Mouse (Mus musculus) left cerebral cortex, adult 2 months (tissue): ENCODE measurements at regions not wholly inside any gene's neighbourhood (a gene's known extent, or its start where the extent isn't known, plus 50 kb on each side); places are given as distances from the start of the nearest gene placed in this dataset.

ENCODE experiments used
- DNase-seq, 2 experiments: peaks; one replicate each; pipeline ENCODE4 v3.0.0; 2021 to 2022; ENCODE audit warnings: low spot score in 2 of 2, mixed read lengths in 1 of 2; ENCODE audit errors: extremely low spot score in 1 of 2
- H3K27ac ChIP-seq: fragments of 200-600 bp; 2 replicates; pipeline ENCODE4 v1.8.1; 2022
- H3K4me3 ChIP-seq: fragments of 200-600 bp; 2 replicates; pipeline ENCODE4 v1.8.1; 2022
- CTCF ChIP-seq: fragments of 200-600 bp; IDR thresholded peaks from 2 replicates; pipeline ENCODE4 v1.8.1; 2022; ENCODE audit warnings: antibody characterized with exemption, mild to moderate bottlenecking, moderate library complexity
- intact Hi-C: fragments of 180-260 bp; cut with DNase I; formaldehyde crosslinking; loops from one replicate; pipeline ENCODE4 v1.15.1; 2025

DNA sequence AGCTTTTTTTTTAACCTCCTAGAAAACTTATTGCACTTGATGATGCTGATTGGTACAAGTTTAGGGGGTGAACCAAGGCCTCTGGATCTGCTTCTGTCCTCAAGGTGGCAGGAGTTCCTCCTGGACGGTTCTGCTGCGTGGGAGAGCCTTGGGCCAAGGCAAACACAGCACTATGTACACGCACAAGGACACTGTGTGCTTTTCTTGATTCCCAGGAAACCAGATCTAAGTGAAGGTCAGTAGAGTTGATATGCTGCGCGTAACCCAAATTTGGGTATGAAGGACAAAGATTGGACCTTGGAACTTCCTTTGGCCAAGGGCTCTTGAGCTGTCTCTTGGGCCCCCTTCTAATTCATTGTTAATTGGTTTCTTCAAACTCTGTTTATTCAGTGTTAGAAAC is 51.3 kb upstream of the Lifr start:
- Histone ChIP-seq H3K27ac (no peak overlapping the region), H3K4me3 (no peak overlapping the region)
- no peak for DNase-seq
- intact Hi-C loops, result loop anchor here (5.0 kb wide), 1 partner anchor 88 kb away; no protein-coding TSS in a partner anchor
- peak; percentile 2; the same call in 1 of the 2 replicates for TF ChIP-seq CTCF

DNA sequence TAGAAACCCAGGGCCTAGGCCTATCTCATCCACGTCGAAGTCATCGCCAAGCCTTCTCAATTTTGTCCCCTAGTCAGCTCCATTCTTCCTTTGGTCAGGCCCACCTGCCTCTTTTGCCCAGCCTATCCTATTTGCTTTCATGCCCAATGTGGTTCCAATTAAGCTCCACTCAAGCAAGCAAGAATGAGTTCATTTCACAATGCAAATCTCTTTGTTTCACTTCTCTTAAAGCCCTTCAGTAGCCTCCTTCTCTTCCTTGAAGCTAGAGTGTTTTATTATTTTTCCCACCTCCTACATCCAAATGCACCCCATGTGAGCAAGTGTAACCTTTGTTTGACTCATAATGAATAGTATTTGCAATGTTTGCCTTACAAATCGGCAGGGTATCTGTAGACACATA is 50.6 kb upstream of the Lifr start:
- intact Hi-C loops, result loop anchor here (5.0 kb wide), 1 partner anchor 87 kb away; no protein-coding TSS in a partner anchor
- DNase-seq, result no peak
- Histone ChIP-seq H3K4me3 (no peak overlapping the region), H3K27ac (no peak overlapping the region)
- TF ChIP-seq CTCF, result no peak
